Mouse (Mus musculus) adipocyte (in vitro differentiated cells): ENCODE measurements around the gene Fam207a.

Source experiments
- DNase-seq: peaks from one replicate; pipeline ENCODE4 v3.0.0-alpha.2; 2016; ENCODE audit warnings: low spot score

Fam207a gene

DNA sequence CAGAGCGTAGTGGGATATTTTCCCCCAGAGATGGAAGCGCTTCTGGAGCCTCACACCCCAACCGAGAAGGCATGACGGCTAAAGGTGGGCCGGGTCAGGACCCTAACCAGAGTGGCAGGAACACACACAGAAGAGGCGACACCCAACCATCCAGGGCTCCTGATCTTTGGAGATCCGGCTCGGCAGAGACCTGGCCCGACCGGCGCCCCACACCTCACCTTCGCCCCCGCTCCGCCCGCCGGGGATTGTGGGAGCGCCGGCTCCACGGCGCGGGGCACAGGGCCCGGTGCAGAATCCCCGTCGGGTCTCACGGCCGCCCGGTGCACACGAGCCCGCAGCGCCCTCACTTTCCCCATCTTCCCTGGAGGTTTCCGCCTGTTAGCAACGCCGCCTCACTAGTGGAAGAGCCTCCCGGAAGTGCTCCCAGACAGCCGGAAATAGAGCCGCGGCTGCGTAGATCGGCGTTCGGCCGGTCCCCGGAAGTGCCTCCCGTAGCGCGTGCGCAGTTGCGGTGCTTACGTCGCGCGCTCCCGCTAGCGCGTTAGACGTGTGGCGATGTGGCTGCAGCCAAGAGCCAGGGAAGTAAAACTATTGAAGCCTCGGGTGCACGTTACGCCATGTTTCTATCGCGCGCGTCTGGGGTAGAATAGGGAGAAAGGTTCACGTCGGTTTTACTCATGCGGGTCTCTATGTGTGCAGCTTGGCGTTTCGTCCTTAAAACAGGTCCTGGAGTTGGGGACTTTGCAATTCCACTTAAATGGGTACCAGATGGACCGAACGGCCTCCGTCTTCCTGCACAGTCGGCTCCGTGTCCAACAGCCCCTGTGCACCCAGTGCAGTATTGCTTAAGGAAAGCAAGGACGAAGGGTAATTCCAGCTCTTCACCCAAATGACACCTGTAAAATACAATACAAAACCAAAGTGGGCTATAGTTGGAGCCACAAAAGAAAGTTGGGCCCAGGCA, at the start of gene Fam207a:
Fam207a (minus strand) TSS at position 401 of the 964 bp plus-strand sequence.
- peak; percentile 94 for DNase-seq

DNA sequence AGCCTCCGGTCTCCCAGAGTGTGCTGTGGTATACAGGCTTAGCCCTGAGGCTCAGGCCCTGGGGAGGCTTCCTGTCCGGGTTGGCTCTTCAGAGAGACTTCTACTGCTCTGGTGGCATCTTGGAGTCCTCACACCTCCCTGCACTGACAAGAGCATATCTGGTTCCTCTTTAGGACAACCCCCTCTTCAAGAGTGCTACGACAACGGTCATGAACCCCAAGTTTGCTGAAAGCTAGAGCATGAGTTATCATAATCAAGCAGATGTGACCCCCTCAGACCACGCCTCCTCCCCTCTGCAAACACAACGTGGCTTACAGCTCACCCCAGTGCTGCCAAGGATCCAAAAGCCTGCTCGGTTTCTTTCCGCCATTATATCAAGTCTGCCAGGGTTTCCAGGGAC, 49.4 kb upstream of the Fam207a start:
- DNase-seq, result no peak

DNA sequence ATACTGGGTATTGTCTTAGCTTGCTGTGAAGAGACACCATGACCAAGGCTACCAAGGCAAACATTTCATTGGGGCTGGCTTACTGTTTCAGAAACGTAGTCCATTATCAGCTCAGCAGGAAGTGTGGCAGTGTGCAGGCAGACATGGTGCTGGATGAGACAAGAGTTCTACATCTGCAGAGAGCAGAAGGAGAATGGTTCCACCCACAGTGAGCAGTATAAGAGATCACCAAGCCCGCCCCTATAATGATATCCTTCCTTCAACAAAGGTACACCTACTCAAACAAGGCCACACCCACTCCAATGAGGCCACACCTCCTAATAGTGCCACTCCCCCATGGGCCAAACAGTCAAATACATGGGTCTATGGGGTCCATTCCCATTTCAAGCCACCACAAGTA, 45.9 kb upstream of the Fam207a start:
- no peak for DNase-seq

DNA sequence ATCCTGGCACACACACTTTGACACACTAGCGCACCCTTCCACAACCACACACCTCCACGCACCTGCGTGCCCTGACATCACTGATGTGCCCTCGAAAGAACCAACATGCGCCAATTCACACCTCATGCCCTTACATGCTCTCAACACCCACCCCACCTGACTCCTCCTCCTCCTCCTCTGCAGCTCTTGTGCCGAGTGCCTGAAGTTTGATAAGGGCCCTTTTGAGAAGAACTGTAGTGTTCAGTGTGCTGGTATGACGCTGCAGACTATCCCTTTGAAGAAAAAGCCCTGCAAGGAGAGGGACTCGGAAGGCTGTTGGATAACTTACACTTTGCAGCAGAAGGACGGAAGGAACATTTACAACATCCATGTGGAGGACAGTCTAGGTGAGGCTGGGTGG, 45.2 kb upstream of the Fam207a start:
- no peak for DNase-seq

DNA sequence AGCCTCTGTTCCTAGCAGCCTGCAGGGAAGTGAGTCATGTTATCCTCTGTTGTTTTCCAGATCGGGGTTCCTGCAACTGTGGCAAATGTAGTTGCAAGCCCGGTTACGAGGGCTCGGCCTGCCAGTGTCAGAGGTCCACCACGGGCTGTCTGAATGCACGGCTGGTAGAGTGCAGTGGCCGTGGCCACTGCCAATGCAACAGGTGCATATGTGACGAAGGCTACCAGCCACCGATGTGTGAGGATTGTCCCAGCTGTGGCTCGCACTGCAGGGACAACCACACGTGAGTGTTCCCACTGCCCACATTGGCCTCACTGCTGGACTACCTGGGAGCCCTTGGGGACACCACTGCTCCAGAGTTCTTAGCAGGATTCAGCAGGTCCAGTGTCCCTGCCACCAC, 44.5 kb upstream of the Fam207a start:
- DNase-seq, result no peak

DNA sequence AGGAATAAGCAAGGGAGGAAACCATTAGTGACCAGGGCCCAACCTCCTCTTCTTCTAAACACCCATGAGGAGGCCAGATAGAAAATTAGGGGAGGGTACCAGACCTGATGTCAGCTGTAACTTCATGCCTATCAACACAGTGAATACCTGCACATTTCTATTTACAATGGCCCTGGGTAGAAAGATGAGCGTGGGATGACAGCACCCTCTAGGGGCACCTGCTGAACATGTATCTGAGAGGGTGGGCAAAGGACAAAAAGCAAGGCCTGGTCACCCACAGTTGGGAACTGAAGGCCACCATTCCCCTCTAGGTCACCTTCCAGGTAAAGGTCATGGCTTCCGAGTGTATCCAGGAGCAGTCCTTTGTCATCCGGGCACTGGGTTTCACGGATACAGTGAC, 42.1 kb upstream of the Fam207a start:
- DNase-seq, result peak; percentile 31

DNA sequence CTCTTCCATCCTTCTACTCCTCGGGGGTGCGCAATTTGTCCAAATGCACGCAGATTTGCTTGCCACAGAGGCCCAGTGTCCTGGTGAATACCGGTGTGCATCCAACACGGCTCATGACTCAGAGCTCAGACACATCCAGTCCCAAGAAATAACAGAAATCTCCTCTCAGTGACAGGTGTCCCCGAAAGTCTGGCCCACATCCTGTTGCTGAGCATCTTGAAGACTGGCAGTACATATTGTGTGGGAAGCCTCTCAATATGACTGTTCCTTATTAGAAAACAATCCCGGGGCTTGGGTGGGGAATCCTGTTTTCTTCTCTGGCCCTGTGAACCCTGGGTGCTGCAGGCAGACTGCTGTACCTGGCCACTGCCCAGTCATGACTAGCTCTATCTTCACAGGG, 41.0 kb upstream of the Fam207a start:
- no peak for DNase-seq

DNA sequence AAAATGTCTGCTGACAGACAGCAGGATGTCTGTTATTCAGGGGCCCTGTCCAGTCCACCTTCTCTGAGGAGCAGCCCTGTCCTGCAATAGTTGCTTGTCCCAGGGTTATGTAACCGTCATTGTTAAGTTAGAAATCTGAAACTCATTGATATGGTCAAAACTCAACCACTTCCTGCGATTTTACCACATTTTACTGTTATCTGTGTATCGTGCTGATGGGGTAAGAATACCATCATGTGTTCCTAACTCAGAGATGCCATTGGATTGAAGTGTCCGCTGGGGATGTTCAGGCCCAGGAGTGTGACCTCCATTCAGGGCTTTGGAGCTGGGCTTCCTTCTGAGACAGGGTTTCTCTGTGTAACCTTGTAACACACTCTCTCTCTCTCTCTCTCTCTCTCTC, 39.3 kb upstream of the Fam207a start:
- DNase-seq, result no peak

DNA sequence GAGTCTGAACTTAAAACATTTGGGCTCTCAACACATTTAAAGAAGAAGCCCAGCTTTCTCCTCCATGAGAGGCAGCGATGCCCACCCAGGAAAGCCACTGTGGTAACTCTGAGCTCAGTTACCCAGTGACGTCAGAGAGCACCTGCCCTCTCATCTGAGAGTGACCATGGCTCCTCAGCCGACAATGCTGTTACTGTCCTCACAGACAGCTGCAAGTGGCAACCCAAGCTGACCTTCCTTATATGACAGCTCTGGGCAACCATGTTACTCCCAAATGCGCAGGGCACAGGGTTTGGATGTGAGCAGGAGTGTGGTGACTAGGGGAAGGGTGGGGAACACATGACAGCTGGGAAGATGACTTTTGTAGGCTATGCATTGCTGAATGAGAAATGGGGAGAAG, 37.7 kb upstream of the Fam207a start:
- no peak for DNase-seq

DNA sequence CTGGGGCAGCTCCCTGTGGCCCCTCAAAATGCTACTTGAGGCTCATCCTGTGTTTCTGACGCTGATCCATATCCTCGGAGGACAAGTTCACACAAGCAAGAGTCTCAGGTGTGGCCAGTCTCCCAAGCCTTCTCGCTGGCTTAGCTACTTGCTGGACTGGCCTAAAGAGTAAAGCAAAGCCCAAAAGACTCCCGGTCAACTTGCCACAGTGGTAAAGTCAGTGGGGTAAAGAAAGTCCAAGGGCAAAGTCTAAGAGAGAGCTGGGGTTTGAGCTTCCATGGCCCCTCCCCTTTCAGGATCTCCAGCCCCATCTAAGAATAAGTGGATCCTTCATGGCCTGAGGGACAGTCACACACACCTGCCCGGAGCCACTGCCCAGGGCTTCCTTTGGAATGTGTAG, 36.6 kb upstream of the Fam207a start:
- DNase-seq, result no peak

DNA sequence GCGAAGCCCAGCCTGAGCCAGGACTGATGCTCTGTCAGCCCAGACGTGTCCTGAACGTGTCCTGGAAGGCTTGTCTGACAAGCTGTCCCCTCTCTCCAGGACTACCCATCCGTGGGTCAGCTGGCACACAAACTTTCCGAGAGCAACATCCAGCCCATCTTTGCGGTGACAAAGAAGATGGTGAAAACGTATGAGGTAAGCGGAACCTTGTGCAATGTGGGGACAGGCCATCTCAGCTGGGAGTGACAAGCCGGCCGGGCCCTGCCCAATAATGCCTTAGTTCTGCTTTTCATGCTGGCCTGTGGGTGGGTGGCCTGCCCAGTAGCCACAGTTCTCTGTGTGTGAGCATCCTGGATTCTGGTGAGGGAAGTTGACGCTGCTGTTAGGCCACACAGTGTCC, 35.3 kb upstream of the Fam207a start:
- no peak for DNase-seq

DNA sequence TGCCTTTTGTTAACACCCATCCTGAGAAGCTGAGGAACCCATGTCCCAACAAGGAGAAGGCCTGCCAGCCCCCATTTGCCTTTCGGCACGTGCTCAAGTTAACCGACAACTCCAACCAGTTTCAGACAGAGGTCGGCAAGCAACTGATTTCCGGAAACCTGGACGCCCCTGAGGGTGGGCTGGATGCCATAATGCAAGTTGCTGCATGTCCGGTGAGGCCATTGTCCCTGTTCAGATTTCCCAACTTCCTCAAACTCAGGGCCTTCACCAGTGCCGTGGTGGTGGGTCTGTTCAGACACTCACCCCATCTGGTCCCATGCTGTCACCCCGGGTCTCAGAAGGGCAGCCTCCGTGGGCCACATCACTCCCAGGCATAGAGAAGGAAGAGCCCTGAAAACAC, 33.0 kb upstream of the Fam207a start:
- DNase-seq, result no peak

DNA sequence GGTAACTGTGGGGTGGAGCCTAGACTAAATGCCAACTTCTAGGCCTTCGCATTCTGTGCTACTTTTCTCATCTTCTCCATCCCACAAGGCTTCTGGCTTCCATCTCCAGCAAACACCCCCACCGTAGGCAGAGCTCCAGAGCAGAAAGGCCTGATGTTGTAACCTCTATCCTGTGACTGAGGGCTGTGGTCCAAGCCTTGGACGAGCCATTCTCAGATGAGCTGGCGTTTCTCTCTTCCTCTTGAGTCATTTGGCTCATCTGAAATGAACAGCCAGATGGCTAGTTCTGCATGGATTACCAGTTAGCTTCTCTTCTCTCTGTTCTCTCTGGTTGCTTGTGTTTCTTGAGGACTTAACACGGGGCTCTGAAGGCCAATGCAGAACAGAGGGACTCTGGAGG, 29.3 kb upstream of the Fam207a start:
- DNase-seq, result peak; percentile 95

DNA sequence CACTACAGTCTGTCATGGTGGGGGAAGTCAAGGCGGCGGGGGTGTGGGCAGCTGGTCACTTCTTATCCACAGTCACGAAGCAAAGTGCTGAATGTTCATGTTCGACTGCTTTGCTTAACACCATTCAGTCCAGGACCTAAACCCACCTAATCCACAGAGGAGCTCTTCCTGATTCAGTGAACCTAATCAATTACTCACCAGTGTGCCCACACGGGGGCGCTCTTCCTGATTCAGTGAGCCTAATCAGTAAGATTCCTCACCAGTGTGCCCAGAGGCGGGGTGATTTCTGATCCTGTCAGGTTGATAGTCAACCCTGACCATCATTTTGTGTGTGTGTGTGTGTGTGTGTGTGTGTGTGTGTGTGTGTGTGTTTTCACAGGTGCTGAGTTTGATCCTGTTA, 27.6 kb upstream of the Fam207a start:
- DNase-seq, result peak; percentile 14

DNA sequence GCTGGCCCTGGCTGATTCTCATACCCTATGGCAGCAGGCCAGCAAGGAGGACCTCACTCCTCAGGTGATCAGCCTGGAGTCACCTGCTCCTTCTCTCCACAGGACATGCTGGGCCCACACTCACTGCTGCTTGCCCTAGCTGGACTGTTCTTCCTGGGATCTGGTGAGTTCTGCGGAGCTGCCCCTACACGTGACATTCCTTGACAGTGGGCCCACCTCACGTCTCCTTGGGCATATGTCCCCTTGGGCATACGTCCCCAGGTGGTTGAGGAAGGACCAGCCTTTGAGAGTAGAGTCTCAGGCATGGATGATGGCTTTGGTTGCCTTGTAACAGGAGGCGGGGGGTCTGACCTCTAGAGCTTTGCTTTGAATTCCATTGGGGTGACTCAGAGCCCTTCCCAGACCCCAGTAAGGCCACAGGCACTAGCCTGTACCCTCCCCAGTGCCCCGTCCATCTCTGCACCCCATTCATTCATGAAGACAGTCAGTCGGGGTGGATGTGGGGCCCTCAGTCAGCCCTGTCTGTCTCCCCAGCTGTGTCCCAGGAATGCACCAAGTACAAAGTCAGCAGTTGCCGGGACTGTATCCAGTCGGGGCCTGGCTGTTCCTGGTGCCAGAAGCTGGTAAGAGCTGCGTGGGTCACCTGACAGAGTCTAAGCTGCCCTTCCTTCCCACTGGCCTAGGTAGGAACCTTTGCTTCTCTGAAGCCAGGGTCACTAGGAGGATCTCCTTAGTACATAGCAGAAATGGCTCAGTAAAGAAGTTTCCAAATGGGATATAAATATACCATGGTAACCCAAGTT, 26.5 kb upstream of the Fam207a start:
- DNase-seq, result no peak

DNA sequence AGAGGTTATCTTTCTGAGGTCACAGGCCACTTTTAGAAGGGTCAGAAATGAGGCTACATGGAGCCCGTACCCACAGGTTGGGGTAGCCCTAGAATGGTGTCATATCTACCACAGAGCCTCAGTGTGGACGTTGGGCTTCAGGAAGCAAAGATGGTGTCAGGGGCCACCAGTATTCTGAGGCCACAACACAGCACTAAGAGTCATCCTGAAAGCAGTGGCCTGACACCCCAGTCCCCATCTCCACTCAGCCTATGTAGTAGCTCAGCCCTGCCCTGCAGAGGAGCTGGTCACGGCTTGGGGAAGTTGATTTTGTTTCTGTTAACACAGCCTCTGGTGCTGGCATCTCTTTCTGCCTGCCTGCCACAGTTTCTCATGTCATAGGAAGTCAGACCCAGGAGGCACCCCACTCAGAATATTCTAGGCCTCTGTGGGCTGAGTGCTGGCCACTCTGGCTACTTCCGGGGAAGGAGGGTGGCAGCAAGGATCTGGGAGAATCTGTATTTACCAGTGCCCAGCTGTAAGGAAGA, 25.1 kb upstream of the Fam207a start:
- no peak for DNase-seq

DNA sequence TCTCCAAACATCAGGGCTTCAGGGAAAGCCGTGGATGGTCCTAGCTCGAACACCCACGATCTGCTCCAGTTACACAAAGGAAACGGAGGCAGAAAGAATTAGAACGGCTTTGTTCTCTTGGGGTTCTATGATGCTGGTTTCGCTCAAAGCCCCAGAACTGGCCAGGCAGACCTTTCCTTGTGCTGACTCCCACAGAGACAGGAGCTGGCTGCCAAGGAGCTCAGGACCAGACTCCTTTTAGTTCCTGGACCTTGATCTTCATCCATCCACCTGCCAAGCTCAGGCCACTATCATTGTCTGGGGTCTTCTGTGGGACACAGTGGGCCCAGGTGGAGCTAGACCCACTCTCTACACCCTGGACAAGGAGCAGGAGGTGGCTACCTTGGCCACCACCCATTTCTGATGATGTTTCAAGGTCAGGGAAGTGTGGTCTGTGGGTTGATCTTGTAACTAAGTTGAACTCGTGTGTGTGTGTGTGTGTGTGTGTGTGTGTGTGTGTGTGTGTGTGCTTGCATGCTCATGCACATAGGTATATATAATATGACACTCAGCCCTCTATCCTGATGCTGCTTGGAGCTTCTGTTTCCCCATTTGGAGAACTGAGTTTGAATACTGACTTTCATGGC, 23.8 kb upstream of the Fam207a start:
- DNase-seq, result no peak

DNA sequence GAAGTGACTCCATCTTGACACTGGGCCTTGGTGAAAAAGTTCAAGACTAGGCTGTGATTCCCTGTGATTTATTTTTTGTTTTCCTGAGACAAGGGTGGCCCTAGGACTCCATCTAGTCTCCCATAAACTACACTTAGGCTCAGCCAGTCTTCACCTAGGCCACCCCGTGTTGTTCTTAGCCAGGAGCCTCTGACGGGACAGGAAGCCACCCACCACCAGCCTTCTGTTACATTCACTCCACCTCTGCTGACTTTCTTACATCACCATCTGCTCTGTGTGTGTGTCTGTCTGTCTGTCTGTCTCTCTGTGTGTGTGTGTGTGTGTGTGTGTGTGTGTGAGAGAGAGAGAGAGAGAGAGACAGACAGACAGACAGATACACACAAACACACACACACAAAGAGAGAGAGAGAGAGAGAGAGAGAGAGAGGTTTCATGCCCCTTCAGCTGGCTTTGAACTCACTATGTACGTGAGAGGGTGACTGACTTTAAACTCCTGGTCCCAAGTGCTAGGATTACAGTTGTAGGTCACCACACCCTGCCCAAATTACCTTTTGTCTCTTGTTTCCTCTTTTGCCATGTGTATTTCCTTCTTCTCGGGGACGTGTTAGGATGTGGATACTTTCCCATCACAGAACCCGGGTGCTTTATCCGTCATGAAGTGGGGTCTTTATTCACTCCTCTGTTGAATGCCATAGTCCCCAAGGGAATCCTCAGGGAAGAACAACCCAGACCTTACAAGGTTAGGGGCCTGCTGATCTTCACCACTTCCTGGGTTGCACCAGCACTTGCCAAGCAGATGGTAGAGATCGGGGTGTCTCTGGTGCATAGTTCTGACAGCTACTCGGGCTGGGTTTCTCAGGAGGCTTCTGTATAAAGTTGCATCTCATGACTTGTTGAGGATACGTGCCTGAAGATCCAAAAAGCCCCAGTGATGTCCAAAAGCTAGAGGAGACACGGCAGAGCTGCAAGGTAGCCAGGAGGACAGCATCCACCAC, 21.9 kb upstream of the Fam207a start:
- no peak for DNase-seq

DNA sequence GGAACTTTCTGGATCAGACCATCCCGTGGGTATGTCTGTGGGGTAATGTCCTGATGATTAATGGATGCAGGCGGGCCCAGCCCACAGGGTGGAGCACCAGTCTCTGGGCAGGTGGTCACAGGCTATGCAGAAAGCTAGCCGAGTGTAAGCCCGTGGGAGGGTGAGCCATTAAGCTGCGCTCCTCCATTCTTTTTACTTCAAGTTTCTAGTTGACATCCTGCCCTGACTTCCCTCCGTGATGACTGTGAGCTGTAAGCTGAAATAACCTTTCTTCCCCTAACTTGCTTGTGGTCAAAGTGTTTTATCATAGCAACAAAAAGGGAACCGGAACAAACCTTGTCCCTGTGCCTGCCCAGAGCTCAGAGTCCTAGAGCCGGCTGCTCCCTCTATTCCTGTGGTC, 21.1 kb upstream of the Fam207a start:
- no peak for DNase-seq

DNA sequence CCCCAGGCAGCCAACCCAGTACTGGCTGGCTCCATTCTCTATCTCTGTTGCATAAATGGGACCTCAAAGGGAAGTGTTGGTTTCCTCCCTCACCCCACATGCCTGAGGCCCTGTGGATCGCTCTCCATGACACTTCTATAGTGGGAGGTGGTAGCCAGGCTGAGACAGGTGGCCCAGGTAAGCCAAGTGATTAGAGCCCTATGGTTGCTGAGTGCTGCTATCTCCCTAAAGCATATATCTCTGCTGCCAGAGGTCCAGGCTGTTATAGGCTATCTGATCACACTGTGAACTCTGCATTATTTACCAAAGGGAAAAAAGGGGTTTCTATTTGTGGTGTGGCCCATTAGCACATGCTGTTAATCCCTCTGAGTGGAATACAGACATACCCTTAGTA, 16.4 kb upstream of the Fam207a start:
- DNase-seq, result no peak
